Mouse (Mus musculus) cerebellum, postnatal 10 days (tissue): ENCODE results near the gene Qrich1.

Experiments
- DNase-seq, 2 experiments: peaks; one replicate each; pipeline ENCODE4 v3.0.0; 2021; ENCODE audit warnings: mixed read lengths in 2 of 2

Qrich1 gene

GRCm38 (mm10) chr9:108565881-108566814, 49.5 kb downstream of the Qrich1 start:
- peak in 1 of 2 experiments; percentile 23 for DNase-seq

- DNase-seq: peak; percentile 98
Observed at GRCm38 (mm10) chr9:108566815-108567776, 50.5 kb downstream of the Qrich1 start, which contains the start of gene Ndufaf3. Ndufaf3 (minus strand) TSS chr9:108567434.

- peak in 1 of 2 experiments; percentile 42 for DNase-seq
Observed at GRCm38 (mm10) chr9:108567931-108568419, 51.4 kb downstream of the Qrich1 start.

GRCm38 (mm10) chr9:108568511-108568921, 51.9 kb downstream of the Qrich1 start:
- DNase-seq: peak in 1 of 2 experiments; percentile 20

GRCm38 (mm10) chr9:108569381-108570206, 53.0 kb downstream of the Qrich1 start, which contains the start of gene Dalrd3:
Dalrd3 (plus strand) TSS chr9:108569886.
- peak; percentile 94 to 97 for DNase-seq

- DNase-seq: peak; percentile 92
Observed at GRCm38 (mm10) chr9:108570207-108570896, 53.7 kb downstream of the Qrich1 start.

- peak in 1 of 2 experiments; percentile 16 for DNase-seq
Observed at GRCm38 (mm10) chr9:108571401-108571973, 54.9 kb downstream of the Qrich1 start.

- no peak for DNase-seq
Observed at GRCm38 (mm10) chr9:108572321-108572720, 55.7 kb downstream of the Qrich1 start.

- peak; percentile 85 to 89 for DNase-seq
Observed at GRCm38 (mm10) chr9:108573774-108574690, 57.4 kb downstream of the Qrich1 start.

- peak in 1 of 2 experiments; percentile 11 for DNase-seq
Observed at GRCm38 (mm10) chr9:108574921-108575320, 58.3 kb downstream of the Qrich1 start.

GRCm38 (mm10) chr9:108575321-108576297, 59.0 kb downstream of the Qrich1 start:
- peak; percentile 31 to 46 for DNase-seq

GRCm38 (mm10) chr9:108577025-108577424, 60.4 kb downstream of the Qrich1 start:
- DNase-seq: peak in 1 of 2 experiments; percentile 14

GRCm38 (mm10) chr9:108577934-108578544, 61.4 kb downstream of the Qrich1 start:
- DNase-seq: peak; percentile 83 to 86

GRCm38 (mm10) chr9:108578545-108579343, 62.1 kb downstream of the Qrich1 start, which contains the start of gene Wdr6:
Wdr6 (minus strand) TSS chr9:108578739.
- peak; percentile 96 to 98 for DNase-seq

- no peak for DNase-seq
Observed at GRCm38 (mm10) chr9:108579344-108579690, 62.7 kb downstream of the Qrich1 start.

GRCm38 (mm10) chr9:108587571-108588180, 71.1 kb downstream of the Qrich1 start:
- peak; percentile 92 to 93 for DNase-seq
